Mouse (Mus musculus): ENCODE measurements at regions not wholly inside any gene's neighbourhood (a gene's known extent, or its start where the extent isn't known, plus 50 kb on each side); places are given as distances from the start of the nearest gene placed in this dataset.

- DNase-seq (ENCODE audit: low spot score in 2 of 2) = no peak
Measured at GRCm38 (mm10) chr3:149819081-149819480, 828.7 kb upstream of the Adgrl2 start.

DNA sequence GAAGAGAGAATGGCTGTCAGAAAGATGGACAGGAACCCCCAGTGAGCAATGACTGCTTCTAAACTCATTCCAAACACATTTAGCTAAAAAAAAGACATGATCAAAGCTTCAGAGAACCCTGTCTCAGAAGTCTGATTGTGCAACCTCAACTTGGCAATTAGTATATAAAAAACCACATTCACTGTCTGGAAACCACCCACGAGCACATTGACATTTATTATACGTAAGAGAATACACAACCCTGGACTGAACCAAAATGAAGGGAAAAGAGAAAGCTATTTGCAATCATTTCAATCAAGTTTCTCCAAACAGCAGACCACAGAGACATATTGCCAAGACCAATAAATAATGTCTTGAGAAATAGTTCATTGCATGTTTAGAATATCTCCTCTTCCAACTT is 820.7 kb upstream of the Adgrl2 start:
- DNase-seq (ENCODE audit: low spot score in 2 of 2) = no peak

DNA sequence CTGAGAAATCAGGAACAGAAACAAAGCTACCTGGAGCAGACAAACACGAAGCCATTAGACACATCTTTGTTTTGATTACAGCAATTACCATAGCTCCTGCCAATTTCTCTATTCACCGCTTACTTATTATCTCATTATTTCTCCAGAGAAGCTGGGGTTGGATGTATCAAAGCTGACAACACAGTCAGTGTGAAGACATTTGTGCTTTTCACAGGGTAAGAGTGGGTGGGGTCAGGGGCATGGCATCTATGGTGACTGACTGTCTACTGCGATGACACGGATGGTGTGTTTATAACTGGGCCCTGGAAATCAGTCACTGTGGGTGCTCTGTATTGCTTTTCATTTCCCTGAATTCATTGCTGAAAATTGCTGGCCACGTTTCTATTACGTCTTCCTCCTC is 815.0 kb upstream of the Adgrl2 start:
- DNase-seq (ENCODE audit: low spot score in 2 of 2) = no peak

- no peak for DNase-seq (ENCODE audit: low spot score in 2 of 2)
Measured at GRCm38 (mm10) chr3:149796123-149796522, 805.8 kb upstream of the Adgrl2 start.

- DNase-seq (ENCODE audit: low spot score in 2 of 2) = no peak
Measured at GRCm38 (mm10) chr3:149791593-149791992, 801.2 kb upstream of the Adgrl2 start.

- no peak for DNase-seq (ENCODE audit: low spot score in 2 of 2)
Measured at GRCm38 (mm10) chr3:149786096-149786495, 795.7 kb upstream of the Adgrl2 start.

- no peak for DNase-seq (ENCODE audit: low spot score in 2 of 2)
Measured at GRCm38 (mm10) chr3:149783903-149784608, 793.7 kb upstream of the Adgrl2 start.

DNA sequence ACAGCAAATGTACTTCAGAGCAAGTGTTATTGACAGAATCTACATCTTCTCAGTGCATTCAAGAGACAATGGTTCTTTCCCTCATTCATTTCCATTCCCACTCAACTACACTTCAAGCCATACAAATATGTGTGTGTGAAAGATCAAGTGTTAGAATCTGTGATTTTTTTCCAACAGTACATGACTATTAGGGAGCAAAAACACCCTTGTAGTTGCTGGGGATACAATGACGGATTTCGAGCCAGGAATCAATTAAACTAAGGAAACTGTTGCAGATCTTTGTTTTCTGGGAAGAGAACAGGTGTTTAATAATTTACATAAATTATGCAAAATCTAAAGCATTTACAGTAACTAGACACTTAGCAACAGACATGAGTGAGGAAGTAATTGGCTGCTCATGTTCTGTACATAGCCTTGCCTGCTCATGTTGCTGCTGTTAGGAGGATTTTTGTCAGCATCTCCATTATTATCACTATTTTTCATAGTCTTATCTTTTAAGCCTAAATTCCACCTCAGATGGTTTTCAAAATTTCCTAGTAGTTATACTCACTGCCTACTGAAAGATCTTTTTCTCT is 777.6 kb upstream of the Adgrl2 start:
- no peak for DNase-seq (ENCODE audit: low spot score in 2 of 2)

DNA sequence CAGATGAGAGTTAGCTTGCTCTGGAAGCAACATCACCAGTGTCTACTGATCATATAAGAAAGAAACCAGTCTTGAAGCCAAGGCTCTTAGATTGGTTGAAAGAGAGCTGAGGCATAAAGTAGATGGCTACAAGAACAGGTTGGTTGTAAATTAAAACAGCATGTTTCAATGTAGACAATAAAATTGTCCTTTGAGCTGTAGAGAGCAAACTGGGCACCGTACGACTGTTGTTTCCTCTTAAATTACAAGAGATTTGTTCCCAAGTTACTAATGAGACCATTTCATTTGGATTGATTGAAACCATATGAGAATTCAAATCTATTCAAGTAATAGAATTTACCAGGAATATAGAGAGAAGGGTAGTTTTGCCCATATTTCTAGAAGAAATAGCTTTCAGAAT is 770.9 kb upstream of the Adgrl2 start:
- no peak for DNase-seq (ENCODE audit: low spot score in 2 of 2)

- DNase-seq (ENCODE audit: low spot score in 2 of 2) = no peak
Measured at GRCm38 (mm10) chr3:149757910-149758592, 767.7 kb upstream of the Adgrl2 start.

- no peak for DNase-seq (ENCODE audit: low spot score in 2 of 2)
Measured at GRCm38 (mm10) chr3:149736069-149736468, 745.7 kb upstream of the Adgrl2 start.

DNA sequence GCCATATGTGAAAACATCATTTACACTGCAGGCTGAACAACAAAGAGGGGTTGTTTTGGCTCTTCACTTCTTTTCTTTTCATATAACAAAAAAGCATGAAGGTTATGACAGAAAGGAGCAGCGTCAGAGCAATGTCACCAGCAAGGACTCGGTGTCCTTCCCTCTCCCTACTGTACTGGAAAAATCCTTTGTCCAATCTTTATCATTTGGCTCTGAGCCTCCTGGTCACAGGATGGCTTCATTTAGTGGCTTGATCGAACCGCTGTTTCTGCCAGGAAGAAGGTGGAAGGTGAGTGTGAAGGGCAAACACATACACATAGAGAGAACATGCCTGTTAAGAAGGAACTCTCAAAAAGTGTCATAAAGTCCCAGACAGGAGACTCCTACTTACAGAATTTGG is 735.9 kb upstream of the Adgrl2 start:
- no peak for DNase-seq (ENCODE audit: low spot score in 2 of 2)

DNA sequence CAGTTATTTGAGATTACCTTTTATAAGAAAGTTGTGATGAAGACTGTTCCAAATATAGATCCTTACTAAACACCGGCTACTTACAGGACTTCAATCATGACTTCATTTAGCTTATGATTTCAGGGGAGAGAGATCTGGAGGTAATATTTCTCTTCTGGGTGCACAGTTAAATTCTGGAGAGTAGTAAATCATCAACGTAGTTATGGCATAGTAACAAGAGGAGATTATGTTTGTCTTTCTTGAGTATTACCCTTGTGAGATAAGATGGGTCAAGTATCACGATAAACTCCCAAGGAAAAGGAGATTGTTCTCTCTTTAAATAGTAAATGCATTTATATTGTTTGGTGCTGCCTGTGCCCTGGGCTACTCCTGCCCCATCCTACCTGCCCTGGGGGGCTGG is 734.5 kb upstream of the Adgrl2 start:
- DNase-seq (ENCODE audit: low spot score in 2 of 2) = no peak

DNA sequence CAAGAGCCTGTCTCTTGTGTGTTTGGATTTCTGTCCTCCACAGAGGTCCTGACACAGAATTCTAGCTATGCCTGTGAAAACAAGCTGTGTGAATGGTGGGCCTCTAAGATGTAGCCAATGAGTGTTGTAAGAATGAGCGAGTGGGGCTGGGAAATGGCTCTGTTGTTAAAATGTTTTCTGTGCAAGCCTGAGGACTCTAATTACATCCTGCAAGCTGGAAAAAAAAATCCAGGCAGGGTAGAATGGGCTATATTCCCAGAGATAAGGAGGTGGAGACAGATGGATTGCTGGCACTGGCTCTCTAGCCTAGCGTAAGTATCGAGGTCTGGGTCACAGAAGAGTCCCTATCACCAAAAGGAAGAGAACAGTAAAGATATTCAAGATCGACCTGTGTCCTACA is 731.5 kb upstream of the Adgrl2 start:
- no peak for DNase-seq (ENCODE audit: low spot score in 2 of 2)

- no peak for DNase-seq (ENCODE audit: low spot score in 2 of 2)
Measured at GRCm38 (mm10) chr3:149720306-149720705, 730.0 kb upstream of the Adgrl2 start.

GRCm38 (mm10) chr3:149705724-149706123 is 715.4 kb upstream of the Adgrl2 start:
- peak in 1 of 2 experiments; percentile 19 for DNase-seq (ENCODE audit: low spot score in 2 of 2)

GRCm38 (mm10) chr3:149705322-149705721 is 715.0 kb upstream of the Adgrl2 start:
- DNase-seq (ENCODE audit: low spot score in 2 of 2) = no peak

DNA sequence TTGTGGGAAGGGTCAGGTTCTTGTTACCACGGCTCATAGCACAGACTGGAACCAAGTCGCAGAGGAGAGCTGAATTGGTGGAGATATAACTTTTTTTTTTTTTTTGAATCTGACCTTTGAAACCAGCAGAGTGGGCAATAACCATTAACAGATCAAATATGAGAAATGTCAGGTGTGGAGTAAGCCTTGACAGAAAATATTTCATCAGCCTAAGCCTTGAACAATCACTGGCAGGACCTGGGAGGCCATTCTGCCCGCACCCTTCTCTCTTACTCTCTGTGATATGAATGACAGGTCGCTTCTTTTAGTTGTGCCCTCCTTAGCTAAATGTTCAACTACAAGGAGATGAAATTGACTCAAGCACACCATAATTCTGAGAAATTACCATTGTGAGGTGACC is 714.1 kb upstream of the Adgrl2 start:
- no peak for DNase-seq (ENCODE audit: low spot score in 2 of 2)

DNA sequence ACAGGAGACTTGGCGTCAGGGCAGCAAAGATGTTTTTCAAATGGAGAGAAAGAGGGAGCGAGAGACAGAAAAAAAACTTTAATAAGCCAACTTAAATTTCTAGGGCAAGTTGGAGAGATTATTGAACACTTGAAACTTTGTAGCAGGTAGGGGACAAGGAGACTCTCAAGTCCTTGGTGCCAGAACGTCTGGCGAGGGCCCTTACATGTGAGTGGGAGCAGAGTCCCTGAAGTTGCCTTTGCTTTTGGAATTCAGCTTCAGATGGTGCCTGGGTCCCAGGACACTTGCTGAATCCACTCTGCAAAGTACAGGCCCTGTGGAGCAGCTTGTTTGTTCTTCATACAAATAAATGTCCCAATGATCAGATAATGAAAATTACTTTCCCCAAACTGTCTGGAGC is 693.2 kb upstream of the Adgrl2 start:
- no peak for DNase-seq (ENCODE audit: low spot score in 2 of 2)

DNA sequence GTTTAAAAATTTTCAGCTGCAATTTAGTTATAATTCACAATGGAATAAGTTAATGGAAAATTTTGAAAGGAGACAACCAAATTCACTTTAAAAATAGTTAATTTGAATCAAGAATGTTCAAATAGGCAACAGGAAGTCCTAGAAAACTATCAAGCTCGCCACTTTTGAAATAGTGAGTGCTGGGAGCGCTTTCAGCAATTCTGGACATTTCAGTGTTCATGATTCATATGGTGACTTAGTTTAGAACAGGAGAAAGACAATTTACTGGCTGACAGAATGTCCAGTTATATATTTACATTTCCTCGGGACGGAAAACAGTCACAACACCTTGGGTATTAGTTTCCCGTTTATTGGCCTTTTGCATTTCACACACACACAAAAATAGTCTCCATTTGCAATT is 691.9 kb upstream of the Adgrl2 start:
- DNase-seq (ENCODE audit: low spot score in 2 of 2) = no peak

DNA sequence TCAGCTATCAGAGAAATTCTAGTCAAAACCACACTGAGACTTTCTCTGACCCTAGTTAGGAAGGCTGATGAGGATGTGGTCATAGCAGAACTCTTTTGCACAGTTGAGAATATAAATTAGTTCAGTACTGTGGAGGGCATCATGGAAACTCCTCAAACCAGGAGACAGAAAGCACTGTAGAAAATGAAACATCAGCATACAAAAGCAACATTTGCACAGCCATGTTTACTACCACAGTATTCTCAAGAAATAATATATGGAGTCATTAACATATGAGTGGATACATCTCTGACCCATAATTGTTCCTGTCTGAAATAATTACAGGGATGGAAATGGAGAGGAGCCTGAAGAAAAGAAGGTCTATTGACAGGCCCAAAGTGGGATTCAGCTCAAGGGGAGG is 683.6 kb upstream of the Adgrl2 start:
- no peak for DNase-seq (ENCODE audit: low spot score in 2 of 2)

GRCm38 (mm10) chr3:149664624-149665023 is 674.3 kb upstream of the Adgrl2 start:
- no peak for DNase-seq (ENCODE audit: low spot score in 2 of 2)

DNA sequence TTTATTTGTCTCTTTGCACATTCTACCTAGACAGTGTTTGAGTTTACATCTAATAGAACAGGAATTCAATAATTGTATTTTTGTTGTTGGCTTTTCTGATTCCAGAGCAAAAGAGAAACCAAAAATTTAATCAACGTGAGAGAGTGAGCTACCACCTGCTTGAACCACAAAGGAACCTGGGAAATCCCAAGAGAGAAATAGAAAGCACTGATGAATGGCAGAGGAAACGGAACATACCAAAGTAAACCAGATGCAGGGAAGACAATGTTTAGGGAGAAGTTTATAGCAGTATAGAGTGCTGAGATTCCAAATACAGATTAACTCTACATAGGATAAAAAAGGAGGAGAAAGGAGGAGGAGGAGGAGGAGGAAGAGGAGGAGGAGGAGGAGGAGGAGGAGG is 648.0 kb upstream of the Adgrl2 start:
- DNase-seq (ENCODE audit: low spot score in 2 of 2) = no peak

Data from frontal cortex, postnatal 10 days (tissue).